Mouse (Mus musculus) gonadal fat pad, adult 2 months (tissue): Measurements from ENCODE around the gene Ryr1. TPM values are rescaled to one million over a fixed set of nuclear protein-coding genes. Genes with fewer than 3 reads are reported as not detected.

Experiments
- DNase-seq: peaks from one replicate; pipeline ENCODE4 v3.0.0-alpha.2; 2012; ENCODE audit warnings: low read depth
- polyA plus RNA-seq: library from polyadenylated mRNA; depleted of rRNA; stranded (reverse); fragments of >200 nt; gene quantifications from 2 replicates; pipeline ENCODE4 v1.2.3, GENCODE M21; 2012

The Ryr1 gene
- polyA plus RNA-seq, 1 experiment = 0.32 TPM

- no peak for DNase-seq
Observed at GRCm38 (mm10) chr7:29037261-29037660, 87.7 kb downstream of the Ryr1 start.

- DNase-seq = no peak
Observed at GRCm38 (mm10) chr7:29032685-29033084, 92.3 kb downstream of the Ryr1 start.

GRCm38 (mm10) chr7:29031641-29032040 is 93.3 kb downstream of the Ryr1 start:
- no peak for DNase-seq

- DNase-seq = no peak
Observed at GRCm38 (mm10) chr7:29029690-29030656, 95.0 kb downstream of the Ryr1 start.

GRCm38 (mm10) chr7:29028761-29029160 is 96.2 kb downstream of the Ryr1 start:
- DNase-seq = no peak

- no peak for DNase-seq
Observed at GRCm38 (mm10) chr7:29026811-29027210, 98.2 kb downstream of the Ryr1 start.

- no peak for DNase-seq
Observed at GRCm38 (mm10) chr7:29026195-29026594, 98.8 kb downstream of the Ryr1 start.

- DNase-seq = no peak
Observed at GRCm38 (mm10) chr7:29025566-29025965, 99.4 kb downstream of the Ryr1 start.

- DNase-seq = no peak
Observed at GRCm38 (mm10) chr7:29023514-29023913, 101.5 kb downstream of the Ryr1 start.

GRCm38 (mm10) chr7:29022479-29022878 is 102.5 kb downstream of the Ryr1 start:
- no peak for DNase-seq

- no peak for DNase-seq
Observed at GRCm38 (mm10) chr7:29019447-29020220, 105.3 kb downstream of the Ryr1 start.

GRCm38 (mm10) chr7:29017222-29017621 is 107.8 kb downstream of the Ryr1 start:
- no peak for DNase-seq

- no peak for DNase-seq
Observed at GRCm38 (mm10) chr7:29016440-29016839, 108.5 kb downstream of the Ryr1 start.

GRCm38 (mm10) chr7:29014984-29015383 is 110.0 kb downstream of the Ryr1 start:
- DNase-seq = no peak

- DNase-seq = no peak
Observed at GRCm38 (mm10) chr7:29008714-29009113, 116.3 kb downstream of the Ryr1 start.

GRCm38 (mm10) chr7:29008171-29008570 is 116.8 kb downstream of the Ryr1 start:
- no peak for DNase-seq

- no peak for DNase-seq
Observed at GRCm38 (mm10) chr7:29007224-29008101, 117.5 kb downstream of the Ryr1 start.

GRCm38 (mm10) chr7:29000651-29001605 is 124.1 kb downstream of the Ryr1 start:
- no peak for DNase-seq

GRCm38 (mm10) chr7:28993402-28993801 is 131.6 kb downstream of the Ryr1 start:
- DNase-seq = no peak

GRCm38 (mm10) chr7:28992997-28993396 is 132.0 kb downstream of the Ryr1 start:
- DNase-seq = no peak
